Mouse (Mus musculus): ENCODE results near the gene Slc36a4. TPM values are rescaled to one million over a fixed set of nuclear protein-coding genes. Genes with fewer than 3 reads are reported as not detected.

The Slc36a4 gene
- polyA plus RNA-seq, 1 experiment from 2014 or later: 12.5 TPM

DNA sequence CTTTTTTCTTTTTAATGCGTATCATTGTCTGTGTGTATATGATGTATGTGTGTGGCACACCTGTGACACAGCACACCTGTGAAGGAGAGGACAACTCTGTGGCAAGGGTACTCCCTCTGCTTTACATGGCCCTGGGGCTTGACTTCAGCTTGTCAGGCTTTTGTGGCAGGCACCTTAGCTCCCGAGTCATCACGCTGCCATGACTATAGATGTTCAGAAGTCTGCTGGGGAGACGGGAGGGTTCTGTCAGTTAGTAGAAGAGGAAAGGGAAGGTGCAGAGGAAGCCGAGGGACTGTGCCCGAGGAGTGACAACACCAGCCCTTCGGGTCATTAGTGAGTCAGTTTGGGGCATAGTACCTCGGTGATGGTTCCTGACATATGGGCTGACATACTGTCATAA, 13.0 kb downstream of the Slc36a4 start:
- Histone ChIP-seq H3K4me1 (ENCODE audit: control insufficient read depth in 2 of 2, insufficient read depth in 2 of 2, low read length in 2 of 2) (no peaks in the 10 kb centered on the region), H3K9me3 (ENCODE audit: control insufficient read depth, low read length) (no peaks in the 10 kb centered on the region), H3K27me3 (ENCODE audit: control insufficient read depth, insufficient read depth, low read length) (no peaks in the 10 kb centered on the region), H3K36me3 (ENCODE audit: control insufficient read depth, insufficient read depth, low read length) (peaks cover 56% of the 10 kb centered on the region), H3K4me2 (ENCODE audit: low read length) (no peak overlapping the region), H3K9ac (ENCODE audit: low read length) (no peak overlapping the region), H3K27ac (replicated peaks in 1 of 2; ENCODE audit: control insufficient read depth in 1 of 2, insufficient read depth in 1 of 2, low read depth in 2 of 2, low read length in 2 of 2) (no peak overlapping the region), H3K4me3 (ENCODE audit: control insufficient read depth in 1 of 2, insufficient read depth in 1 of 2, low read depth in 1 of 2, low read length in 2 of 2) (no peak overlapping the region)
- 84% methylated on average over 8 of the region's 8 CpGs for WGBS
- no peak for ATAC-seq (ENCODE audit: insufficient number of reproducible peaks, insufficient read depth, low FRiP score, low read depth)

DNA sequence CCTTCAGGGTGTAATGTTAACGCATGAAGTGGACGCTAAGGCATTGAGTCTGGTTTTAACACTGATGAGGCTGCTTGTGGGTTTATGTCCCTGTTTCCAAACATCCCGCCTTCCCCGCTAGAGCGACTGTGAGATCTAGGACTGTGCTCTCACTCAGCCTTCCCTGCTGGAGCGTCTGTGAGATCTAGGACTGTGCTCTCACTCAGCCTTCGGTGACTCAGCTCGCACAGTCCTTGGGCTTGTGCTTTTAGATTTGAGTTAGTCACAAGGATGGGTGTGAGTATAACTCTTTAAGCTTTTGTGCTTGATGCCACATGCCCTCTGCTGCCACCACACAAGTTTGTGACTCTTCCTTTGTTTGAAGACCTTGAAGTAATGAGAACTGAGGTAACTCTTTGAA, 17.6 kb downstream of the Slc36a4 start:
- Histone ChIP-seq H3K27ac (replicated peaks in 1 of 2; ENCODE audit: control insufficient read depth in 1 of 2, insufficient read depth in 1 of 2, low read depth in 2 of 2, low read length in 2 of 2) (no peak overlapping the region), H3K36me3 (ENCODE audit: control insufficient read depth, insufficient read depth, low read length) (peaks cover 84% of the 10 kb centered on the region), H3K4me1 (ENCODE audit: control insufficient read depth in 2 of 2, insufficient read depth in 2 of 2, low read length in 2 of 2) (no peaks in the 10 kb centered on the region), H3K4me2 (ENCODE audit: low read length) (no peak overlapping the region), H3K4me3 (ENCODE audit: control insufficient read depth in 1 of 2, insufficient read depth in 1 of 2, low read depth in 1 of 2, low read length in 2 of 2) (no peak overlapping the region), H3K9ac (ENCODE audit: low read length) (no peak overlapping the region), H3K9me3 (ENCODE audit: control insufficient read depth, low read length) (no peaks in the 10 kb centered on the region), H3K27me3 (ENCODE audit: control insufficient read depth, insufficient read depth, low read length) (no peaks in the 10 kb centered on the region)
- no peak for ATAC-seq (ENCODE audit: insufficient number of reproducible peaks, insufficient read depth, low FRiP score, low read depth)
- 94% methylated on average over 8 of the region's 8 CpGs for WGBS

GRCm38 (mm10) chr9:15731758-15732748, 22.5 kb downstream of the Slc36a4 start:
- H3K4me3 ChIP-seq (ENCODE audit: control insufficient read depth in 1 of 2, insufficient read depth in 1 of 2, low read depth in 1 of 2, low read length in 2 of 2): no peak overlapping the region
- WGBS: 80% methylated on average over 13 of the region's 13 CpGs
- H3K9ac ChIP-seq (ENCODE audit: low read length): no peak overlapping the region
- H3K27me3 ChIP-seq (ENCODE audit: control insufficient read depth, insufficient read depth, low read length): no peaks in the 10 kb centered on the region
- H3K27ac ChIP-seq (replicated peaks in 1 of 2; ENCODE audit: control insufficient read depth in 1 of 2, insufficient read depth in 1 of 2, low read depth in 2 of 2, low read length in 2 of 2): no peak overlapping the region
- no peak overlapping the region for H3K4me2 ChIP-seq (ENCODE audit: low read length)
- peaks cover 75% of the 10 kb centered on the region for H3K36me3 ChIP-seq (ENCODE audit: control insufficient read depth, insufficient read depth, low read length)
- H3K4me1 ChIP-seq (ENCODE audit: control insufficient read depth in 2 of 2, insufficient read depth in 2 of 2, low read length in 2 of 2): no peaks in the 10 kb centered on the region
- ATAC-seq (ENCODE audit: insufficient number of reproducible peaks, insufficient read depth, low FRiP score, low read depth): no peak
- H3K9me3 ChIP-seq (ENCODE audit: control insufficient read depth, low read length): no peaks in the 10 kb centered on the region

- H3K27me3 ChIP-seq (ENCODE audit: control insufficient read depth, insufficient read depth, low read length): no peaks in the 10 kb centered on the region
- no peak overlapping the region for H3K4me2 ChIP-seq (ENCODE audit: low read length)
- no peaks in the 10 kb centered on the region; the same call in 1 of the 2 replicates for H3K9me3 ChIP-seq (ENCODE audit: control insufficient read depth, low read length)
- 80% methylated on average over 11 of the region's 11 CpGs for WGBS
- H3K4me3 ChIP-seq (ENCODE audit: control insufficient read depth in 1 of 2, insufficient read depth in 1 of 2, low read depth in 1 of 2, low read length in 2 of 2): no peak overlapping the region
- ATAC-seq (ENCODE audit: insufficient number of reproducible peaks, insufficient read depth, low FRiP score, low read depth): no peak
- H3K36me3 ChIP-seq (ENCODE audit: control insufficient read depth, insufficient read depth, low read length): peaks cover 75% of the 10 kb centered on the region
- no peak overlapping the region for H3K27ac ChIP-seq (replicated peaks in 1 of 2; ENCODE audit: control insufficient read depth in 1 of 2, insufficient read depth in 1 of 2, low read depth in 2 of 2, low read length in 2 of 2)
- no peaks in the 10 kb centered on the region for H3K4me1 ChIP-seq (ENCODE audit: control insufficient read depth in 2 of 2, insufficient read depth in 2 of 2, low read length in 2 of 2)
- H3K9ac ChIP-seq (ENCODE audit: low read length): no peak overlapping the region
Observed at GRCm38 (mm10) chr9:15734056-15734866, 24.7 kb downstream of the Slc36a4 start.

- Histone ChIP-seq H3K27ac (replicated peaks in 1 of 2; ENCODE audit: control insufficient read depth in 1 of 2, insufficient read depth in 1 of 2, low read depth in 2 of 2, low read length in 2 of 2) (no peak overlapping the region), H3K27me3 (ENCODE audit: control insufficient read depth, insufficient read depth, low read length) (no peaks in the 10 kb centered on the region), H3K9ac (ENCODE audit: low read length) (no peak overlapping the region), H3K4me2 (ENCODE audit: low read length) (no peak overlapping the region), H3K36me3 (ENCODE audit: control insufficient read depth, insufficient read depth, low read length) (peaks cover 74% of the 10 kb centered on the region), H3K9me3 (ENCODE audit: control insufficient read depth, low read length) (no peaks in the 10 kb centered on the region; the same call in 1 of the 2 replicates), H3K4me1 (ENCODE audit: control insufficient read depth in 2 of 2, insufficient read depth in 2 of 2, low read length in 2 of 2) (no peaks in the 10 kb centered on the region), H3K4me3 (ENCODE audit: control insufficient read depth in 1 of 2, insufficient read depth in 1 of 2, low read depth in 1 of 2, low read length in 2 of 2) (no peak overlapping the region)
- ATAC-seq (ENCODE audit: insufficient number of reproducible peaks, insufficient read depth, low FRiP score, low read depth): no peak
- WGBS: 90% methylated on average over 6 of the region's 6 CpGs
Observed at GRCm38 (mm10) chr9:15734867-15735131, 25.3 kb downstream of the Slc36a4 start.

DNA sequence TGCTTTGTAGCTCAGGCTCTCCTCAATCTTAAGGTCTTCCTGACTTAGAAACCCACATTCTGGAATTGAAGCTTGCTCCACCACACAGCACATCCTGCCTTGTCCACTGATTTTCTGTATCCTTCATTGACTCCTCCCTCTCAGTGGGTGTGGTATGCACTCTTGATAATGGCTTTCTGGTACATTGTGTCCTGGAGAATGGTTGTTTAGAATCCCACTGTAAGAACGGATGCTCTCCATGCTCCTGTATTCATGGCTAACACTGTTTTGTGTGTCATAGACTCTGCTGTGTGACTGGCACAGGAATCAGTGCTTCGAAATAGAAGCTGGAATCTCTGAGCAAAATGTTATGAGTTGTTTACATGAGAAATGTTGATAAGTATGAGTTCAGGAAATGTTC, 28.0 kb downstream of the Slc36a4 start:
- Histone ChIP-seq H3K27ac (replicated peaks in 1 of 2; ENCODE audit: control insufficient read depth in 1 of 2, insufficient read depth in 1 of 2, low read depth in 2 of 2, low read length in 2 of 2) (no peak overlapping the region), H3K4me1 (ENCODE audit: control insufficient read depth in 2 of 2, insufficient read depth in 2 of 2, low read length in 2 of 2) (peaks cover 2 to 6% of the 10 kb centered on the region in 2 experiments; a peak in 1 of 4 replicates), H3K4me3 (ENCODE audit: control insufficient read depth in 1 of 2, insufficient read depth in 1 of 2, low read depth in 1 of 2, low read length in 2 of 2) (no peak overlapping the region), H3K27me3 (ENCODE audit: control insufficient read depth, insufficient read depth, low read length) (no peaks in the 10 kb centered on the region), H3K36me3 (ENCODE audit: control insufficient read depth, insufficient read depth, low read length) (peaks cover 57% of the 10 kb centered on the region), H3K4me2 (ENCODE audit: low read length) (no peak overlapping the region), H3K9me3 (ENCODE audit: control insufficient read depth, low read length) (no peaks in the 10 kb centered on the region; the same call in 1 of the 2 replicates), H3K9ac (ENCODE audit: low read length) (no peak overlapping the region)
- 80% methylated on average over 2 of the region's 2 CpGs for WGBS
- no peak for ATAC-seq (ENCODE audit: insufficient number of reproducible peaks, insufficient read depth, low FRiP score, low read depth)

DNA sequence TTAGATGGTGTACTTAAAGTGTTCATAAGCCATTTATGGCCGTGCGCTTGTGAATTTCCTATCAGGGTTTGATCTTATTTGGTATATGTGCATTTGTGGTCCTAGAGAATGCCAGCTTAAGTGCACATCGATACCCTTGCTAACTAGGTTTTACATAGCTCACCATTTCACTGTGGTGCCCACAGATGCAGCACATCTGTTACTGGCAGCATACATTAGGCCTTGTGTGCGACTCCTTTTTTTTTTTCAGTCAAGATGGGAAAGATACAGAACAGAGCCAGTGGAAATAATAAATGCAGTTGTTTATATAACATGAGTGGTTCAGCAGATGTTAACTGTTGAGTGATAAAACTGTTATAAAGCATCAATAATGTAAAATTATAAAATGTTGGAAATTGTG, 31.9 kb downstream of the Slc36a4 start:
- H3K4me3 ChIP-seq (ENCODE audit: control insufficient read depth in 1 of 2, insufficient read depth in 1 of 2, low read depth in 1 of 2, low read length in 2 of 2): no peak overlapping the region
- H3K27ac ChIP-seq (replicated peaks in 1 of 2; ENCODE audit: control insufficient read depth in 1 of 2, insufficient read depth in 1 of 2, low read depth in 2 of 2, low read length in 2 of 2): no peak overlapping the region
- no peaks in the 10 kb centered on the region for H3K27me3 ChIP-seq (ENCODE audit: control insufficient read depth, insufficient read depth, low read length)
- ATAC-seq (ENCODE audit: insufficient number of reproducible peaks, insufficient read depth, low FRiP score, low read depth): no peak
- no peak overlapping the region for H3K4me2 ChIP-seq (ENCODE audit: low read length)
- peaks cover 32% of the 10 kb centered on the region for H3K36me3 ChIP-seq (ENCODE audit: control insufficient read depth, insufficient read depth, low read length)
- H3K9me3 ChIP-seq (ENCODE audit: control insufficient read depth, low read length): no peaks in the 10 kb centered on the region; the same call in 1 of the 2 replicates
- no peak overlapping the region for H3K9ac ChIP-seq (ENCODE audit: low read length)
- H3K4me1 ChIP-seq (ENCODE audit: control insufficient read depth in 2 of 2, insufficient read depth in 2 of 2, low read length in 2 of 2): peaks cover 2 to 6% of the 10 kb centered on the region in 2 experiments; a peak in 1 of 4 replicates
- WGBS: 85% methylated on average over 4 of the region's 4 CpGs
